Comparison of ENCODE assay signal across 22 mouse cellular contexts in the genomic region with DNA sequence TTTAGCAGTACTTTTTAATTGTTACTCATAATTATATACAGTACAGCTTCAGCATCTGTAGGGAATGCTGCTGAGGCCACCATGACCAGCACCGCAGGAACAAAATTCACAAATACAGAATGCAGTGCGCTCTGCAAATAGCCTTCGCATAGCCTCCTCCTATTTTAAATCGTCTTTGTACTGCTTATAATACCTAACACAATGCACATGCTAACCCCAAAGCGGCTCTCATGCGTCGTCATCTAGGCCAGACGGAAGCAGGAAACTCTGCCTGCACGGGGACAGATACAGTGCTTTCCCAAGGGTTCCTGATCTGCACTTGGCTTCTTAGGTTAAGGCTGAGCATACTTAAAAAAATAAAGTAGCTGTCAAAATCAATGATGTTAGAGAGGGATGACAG.
"Had no signal": no experiment of that assay in that cellular context is flagged by ENCODE, and none has a peak within 500 bp of the region (broad histone marks: within the 10 kb centered on the region; RNA-seq: fewer than 3 reads in every experiment).

No protein-coding gene starts in this region.

- ATAC-seq: hindbrain, postnatal 0 days; intestine, embryonic 16.5 days had no signal

- H3K27me3 ChIP-seq: heart, embryonic 12.5 days; hindbrain, embryonic 13.5 days; hindbrain, embryonic 15.5 days; kidney, embryonic 15.5 days; limb, embryonic 13.5 days; limb, embryonic 15.5 days; liver, embryonic 15.5 days had no signal

- H3K9ac ChIP-seq: heart, embryonic 12.5 days; hindbrain, embryonic 13.5 days; hindbrain, embryonic 15.5 days; kidney, embryonic 15.5 days; limb, embryonic 13.5 days; limb, embryonic 15.5 days; liver, embryonic 15.5 days had no signal

- H3K27ac ChIP-seq: heart, embryonic 10.5 days; hindbrain, embryonic 13.5 days; hindbrain, embryonic 15.5 days; hindbrain, postnatal 0 days; kidney, embryonic 15.5 days; layer of hippocampus, adult 2 months; limb, embryonic 13.5 days; limb, embryonic 15.5 days had no signal

- H3K4me3 ChIP-seq: heart, embryonic 10.5 days; heart, embryonic 12.5 days; hindbrain, embryonic 13.5 days; hindbrain, embryonic 15.5 days; kidney, embryonic 15.5 days; layer of hippocampus, adult 2 months; limb, embryonic 13.5 days; limb, embryonic 15.5 days; liver, embryonic 15.5 days had no signal

- H3K4me1 ChIP-seq: hindbrain, embryonic 13.5 days; hindbrain, embryonic 15.5 days; kidney, embryonic 15.5 days; limb, embryonic 13.5 days; limb, embryonic 15.5 days had no signal

- H3K4me2 ChIP-seq: heart, embryonic 12.5 days; hindbrain, embryonic 13.5 days; hindbrain, embryonic 15.5 days; kidney, embryonic 15.5 days; limb, embryonic 13.5 days; limb, embryonic 15.5 days; liver, embryonic 15.5 days had no signal

- DNase-seq: gastrocnemius, postnatal 14 days; gastrocnemius, postnatal 36 days; heart, adult 18-20 months; heart, postnatal 10 days; kidney, adult 11 months; kidney, adult 2 months; kidney, adult 9 months; kidney, postnatal 10 days; kidney, postnatal 25 days; kidney, postnatal 4 days; left cerebral cortex, postnatal 4 days had no signal

- H3K9me3 ChIP-seq: heart, embryonic 10.5 days; heart, embryonic 12.5 days; hindbrain, embryonic 13.5 days; hindbrain, embryonic 15.5 days; kidney, embryonic 15.5 days; limb, embryonic 13.5 days; limb, embryonic 15.5 days; liver, embryonic 15.5 days had no signal
